Mouse (Mus musculus) ES-E14 (cell line): ENCODE measurements around the gene Kcnh5.

ENCODE experiments used
- CHD2 ChIP-seq: IDR thresholded peaks from 2 replicates; pipeline ENCODE4 v1.6.1; 2014; ENCODE audit warnings: mild to moderate bottlenecking, low read depth, low read length, inconsistent platforms
- HCFC1 ChIP-seq: IDR thresholded peaks from 2 replicates; pipeline ENCODE4 v1.6.1; 2012; ENCODE audit warnings: low read length, inconsistent platforms, borderline replicate concordance; ENCODE audit not compliant: insufficient read depth
- MAFK ChIP-seq: IDR thresholded peaks from 2 replicates; pipeline ENCODE4 v1.6.1; 2014; ENCODE audit warnings: mild to moderate bottlenecking, low read depth, low read length, inconsistent platforms; ENCODE audit not compliant: insufficient read depth
- ZC3H11A ChIP-seq: IDR thresholded peaks from 2 replicates; pipeline ENCODE4 v1.6.1; 2012; ENCODE audit warnings: low read depth, mild to moderate bottlenecking, inconsistent platforms, low read length, borderline replicate concordance
- ZNF384 ChIP-seq: IDR thresholded peaks from 2 replicates; pipeline ENCODE4 v1.6.1; 2012; ENCODE audit warnings: low read depth, low read length, inconsistent platforms

GRCm38 (mm10) chr12:75031970-75032864 is 144.9 kb downstream of the Kcnh5 start:
- no peak for TF ChIP-seq ZNF384
- TF ChIP-seq MAFK, result no peak
- no peak for TF ChIP-seq CHD2
- TF ChIP-seq HCFC1, result no peak
- TF ChIP-seq ZC3H11A, result no peak
